Mouse (Mus musculus) CH12.LX (cell line): ENCODE measurements at regions not wholly inside any gene's neighbourhood (a gene's known extent, or its start where the extent isn't known, plus 50 kb on each side); places are given as distances from the start of the nearest gene placed in this dataset.

Experiments used
- DNase-seq: peaks from one replicate; pipeline ENCODE4 v3.0.0-alpha.2; 2013; ENCODE audit errors: extremely low read depth
- H3K27ac ChIP-seq: 2 replicates; pipeline ENCODE4 v1.5.1; 2012; ENCODE audit warnings: low read depth, mild to moderate bottlenecking, control low read depth, moderate library complexity; ENCODE audit not compliant: insufficient read depth
- H3K27me3 ChIP-seq: replicated peaks from 2 replicates; pipeline ENCODE3; 2012; ENCODE audit warnings: inconsistent platforms
- H3K36me3 ChIP-seq, 2 experiments: replicated peaks in 1 of 2; 2 replicates each; pipeline versions ENCODE3 to v1.6.1; 2012; ENCODE audit warnings: inconsistent platforms in 1 of 2, low read length in 1 of 2, mild to moderate bottlenecking in 1 of 2, mixed read lengths in 1 of 2, moderate library complexity in 1 of 2; ENCODE audit not compliant: control insufficient read depth in 1 of 2, insufficient read depth in 1 of 2
- H3K4me1 ChIP-seq, 2 experiments: 2 replicates each; pipeline ENCODE4 v1.6.1; 2012; ENCODE audit warnings: inconsistent platforms in 1 of 2, moderate library complexity in 1 of 2; ENCODE audit not compliant: insufficient read depth in 2 of 2, control insufficient read depth in 1 of 2
- H3K4me2 ChIP-seq: 2 replicates; pipeline ENCODE4 v1.6.1; 2012; ENCODE audit warnings: low read depth, mild to moderate bottlenecking, control low read depth; ENCODE audit not compliant: poor library complexity, insufficient read depth, severe bottlenecking
- H3K4me3 ChIP-seq, 3 experiments: fragments of 150-350 bp in 1 of 3; sonication (generic) in 1 of 3; replicated peaks in 1 of 3; 2 replicates each; pipeline versions ENCODE3 to v1.5.1; 2011 to 2012; ENCODE audit warnings: low read depth in 2 of 3, low read length in 2 of 3, mild to moderate bottlenecking in 2 of 3, moderate library complexity in 2 of 3, control low read depth in 1 of 3, improper control_type of control experiment in 1 of 3, inconsistent platforms in 1 of 3, mixed read lengths in 1 of 3; ENCODE audit not compliant: poor library complexity in 1 of 3
- H3K79me2 ChIP-seq: replicated peaks from 2 replicates; pipeline ENCODE4 v1.6.1; 2012; ENCODE audit warnings: mild to moderate bottlenecking, moderate library complexity; ENCODE audit not compliant: control insufficient read depth, poor library complexity, insufficient read depth, severe bottlenecking; ENCODE audit errors: extremely low read depth
- H3K9ac ChIP-seq: 2 replicates; pipeline ENCODE4 v1.6.1; 2012; ENCODE audit warnings: low read depth, mild to moderate bottlenecking, control low read depth, moderate library complexity; ENCODE audit not compliant: insufficient read depth
- H3K9me3 ChIP-seq: replicated peaks from 2 replicates; pipeline ENCODE3; 2012; ENCODE audit warnings: low read length, inconsistent platforms, mixed read lengths
- BHLHE40 ChIP-seq: IDR thresholded peaks from 2 replicates; pipeline ENCODE4 v1.6.1; 2011; ENCODE audit warnings: mild to moderate bottlenecking, low read depth, low read length, improper control_type of control experiment
- CHD1 ChIP-seq: IDR thresholded peaks from 2 replicates; pipeline ENCODE4 v1.6.1; 2012; ENCODE audit warnings: low read depth, low read length, improper control_type of control experiment, inconsistent platforms
- CHD2 ChIP-seq: IDR thresholded peaks from 2 replicates; pipeline ENCODE4 v1.6.1; 2011; ENCODE audit warnings: low read length, improper control_type of control experiment
- CTCF ChIP-seq, 2 experiments: IDR thresholded peaks in 1 of 2; conservative IDR thresholded peaks in 1 of 2; 2 replicates each; pipeline ENCODE4 v1.5.1; 2011 to 2012; ENCODE audit warnings: low read depth in 2 of 2, low read length in 2 of 2, improper control_type of control experiment in 1 of 2, inconsistent platforms in 1 of 2, mild to moderate bottlenecking in 1 of 2, moderate library complexity in 1 of 2
- E2F4 ChIP-seq: IDR thresholded peaks from 2 replicates; pipeline ENCODE4 v1.6.1; 2011; ENCODE audit warnings: low read depth, low read length, improper control_type of control experiment; ENCODE audit not compliant: insufficient replicate concordance
- ELF1 ChIP-seq: IDR thresholded peaks from 2 replicates; pipeline ENCODE4 v1.6.1; 2014; ENCODE audit warnings: low read depth, mild to moderate bottlenecking, inconsistent platforms, low read length, improper control_type of control experiment
- EP300 ChIP-seq: IDR thresholded peaks from 2 replicates; pipeline ENCODE4 v1.6.1; 2011; ENCODE audit warnings: low read length, improper control_type of control experiment
- GABPA ChIP-seq: IDR thresholded peaks from 2 replicates; pipeline ENCODE4 v1.6.1; 2012; ENCODE audit warnings: low read depth, low read length, improper control_type of control experiment, inconsistent platforms; ENCODE audit not compliant: insufficient replicate concordance
- HCFC1 ChIP-seq: IDR thresholded peaks from 2 replicates; pipeline ENCODE4 v1.6.1; 2012; ENCODE audit warnings: low read depth, mild to moderate bottlenecking, inconsistent platforms, low read length, improper control_type of control experiment
- IRF4 ChIP-seq: IDR thresholded peaks from 2 replicates; pipeline ENCODE4 v1.6.1; 2014; ENCODE audit warnings: low read depth, mild to moderate bottlenecking, inconsistent platforms, low read length, improper control_type of control experiment
- JUN ChIP-seq: IDR thresholded peaks from 2 replicates; pipeline ENCODE4 v1.6.1; 2011; ENCODE audit warnings: low read depth, mild to moderate bottlenecking, low read length, improper control_type of control experiment, moderate library complexity; ENCODE audit not compliant: insufficient read depth
- JUND ChIP-seq: conservative IDR thresholded peaks from 2 replicates; pipeline ENCODE4 v1.6.1; 2011; ENCODE audit warnings: low read depth, low read length, improper control_type of control experiment
- KAT2A ChIP-seq: IDR thresholded peaks from 2 replicates; pipeline ENCODE4 v1.6.1; 2012; ENCODE audit warnings: low read length, improper control_type of control experiment, inconsistent platforms; ENCODE audit not compliant: insufficient replicate concordance
- MAFK ChIP-seq: IDR thresholded peaks from 2 replicates; pipeline ENCODE4 v1.6.1; 2011; ENCODE audit warnings: low read length, improper control_type of control experiment; ENCODE audit not compliant: insufficient replicate concordance
- MAX ChIP-seq: IDR thresholded peaks from 2 replicates; pipeline ENCODE4 v1.6.1; 2011; ENCODE audit warnings: low read length, improper control_type of control experiment
- MAZ ChIP-seq: IDR thresholded peaks from 2 replicates; pipeline ENCODE4 v1.6.1; 2012; ENCODE audit warnings: low read depth, mild to moderate bottlenecking, inconsistent platforms, low read length, improper control_type of control experiment, moderate library complexity
- MEF2A ChIP-seq: IDR thresholded peaks from 2 replicates; pipeline ENCODE4 v1.6.1; 2014; ENCODE audit warnings: low read depth, mild to moderate bottlenecking, inconsistent platforms, low read length, improper control_type of control experiment, borderline replicate concordance
- MXI1 ChIP-seq: IDR thresholded peaks from 2 replicates; pipeline ENCODE4 v1.6.1; 2011; ENCODE audit warnings: mild to moderate bottlenecking, low read depth, low read length, improper control_type of control experiment
- MYC ChIP-seq: IDR thresholded peaks from 2 replicates; pipeline ENCODE4 v1.6.1; 2011; ENCODE audit warnings: low read depth, mild to moderate bottlenecking, improper control_type of control experiment, low read length
- NELFE ChIP-seq: IDR thresholded peaks from 2 replicates; pipeline ENCODE4 v1.6.1; 2011; ENCODE audit warnings: low read depth, low read length, improper control_type of control experiment
- POLR2A ChIP-seq: IDR thresholded peaks from 2 replicates; pipeline ENCODE4 v1.6.1; 2011; ENCODE audit warnings: low read depth, mild to moderate bottlenecking, improper control_type of control experiment, low read length
- POLR2AphosphoS2 ChIP-seq: IDR thresholded peaks from 2 replicates; pipeline ENCODE4 v1.6.1; 2011; ENCODE audit warnings: low read depth, low read length, improper control_type of control experiment
- RAD21 ChIP-seq: IDR thresholded peaks from 2 replicates; pipeline ENCODE4 v1.6.1; 2011; ENCODE audit warnings: low read depth, mild to moderate bottlenecking, low read length, improper control_type of control experiment, moderate library complexity
- RCOR1 ChIP-seq: conservative IDR thresholded peaks from 2 replicates; pipeline ENCODE4 v1.6.1; 2012; ENCODE audit warnings: low read depth, mild to moderate bottlenecking, inconsistent platforms, low read length, improper control_type of control experiment
- SIN3A ChIP-seq: IDR thresholded peaks from 2 replicates; pipeline ENCODE4 v1.6.1; 2012; ENCODE audit warnings: low read length, improper control_type of control experiment, inconsistent platforms
- SMC3 ChIP-seq: IDR thresholded peaks from 2 replicates; pipeline ENCODE4 v1.6.1; 2011; ENCODE audit warnings: low read depth, low read length, improper control_type of control experiment
- TCF12 ChIP-seq: IDR thresholded peaks from 2 replicates; pipeline ENCODE4 v1.6.1; 2014; ENCODE audit warnings: low read depth, mild to moderate bottlenecking, inconsistent platforms, low read length, improper control_type of control experiment
- UBTF ChIP-seq: IDR thresholded peaks from 2 replicates; pipeline ENCODE4 v1.6.1; 2012; ENCODE audit warnings: low read depth, mild to moderate bottlenecking, inconsistent platforms, low read length, improper control_type of control experiment, moderate library complexity
- USF1 ChIP-seq: IDR thresholded peaks from 2 replicates; pipeline ENCODE4 v1.6.1; 2014; ENCODE audit warnings: low read depth, mild to moderate bottlenecking, inconsistent platforms, low read length, improper control_type of control experiment
- ZKSCAN1 ChIP-seq: IDR thresholded peaks from 2 replicates; pipeline ENCODE4 v1.6.1; 2012; ENCODE audit warnings: low read depth, inconsistent platforms, low read length, improper control_type of control experiment, borderline replicate concordance
- ZMIZ1 ChIP-seq: IDR thresholded peaks from 2 replicates; pipeline ENCODE4 v1.6.1; 2012; ENCODE audit warnings: low read depth, mild to moderate bottlenecking, inconsistent platforms, low read length, improper control_type of control experiment
- ZNF384 ChIP-seq: IDR thresholded peaks from 2 replicates; pipeline ENCODE4 v1.6.1; 2012; ENCODE audit warnings: low read depth, low read length, improper control_type of control experiment, inconsistent platforms
- dilution Hi-C: fragments of 300-500 bp; cut with MboI; formaldehyde crosslinking; loops from 2 replicates; pipeline ENCODE4 v1.14.3; 2020; ENCODE audit warnings: low sequenced_read_pairs; ENCODE audit not compliant: extremely low pct_unique_long_range_greater_than_20kb, extremely low pct_ligation_motif_present
- in situ Hi-C: fragments of 300-500 bp; cut with MboI; formaldehyde crosslinking; loops from 3 replicates; pipeline ENCODE4 v1.14.3; 2019; ENCODE audit warnings: low sequenced_read_pairs, low pct_ligation_motif_present, low pct_unique_long_range_greater_than_20kb, mixed read lengths

DNA sequence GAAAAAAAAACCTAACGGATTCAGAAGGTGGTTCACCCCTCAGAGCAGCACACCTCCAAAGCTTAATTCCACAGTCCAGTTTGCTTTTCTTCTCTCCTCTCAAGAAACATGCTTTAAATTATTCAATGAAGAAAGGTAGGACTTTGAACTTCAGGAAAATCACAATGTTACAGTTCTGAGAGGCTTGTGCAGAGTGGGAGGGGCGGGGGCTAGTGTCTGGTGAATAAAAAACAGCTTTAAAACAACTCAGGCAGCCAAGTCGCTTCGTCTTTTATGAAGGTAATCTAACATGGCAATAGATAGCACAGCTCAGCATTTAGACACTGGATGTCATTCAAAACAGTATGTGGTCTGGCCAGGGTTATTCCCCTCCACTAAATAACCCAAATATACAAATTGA is 298.8 kb downstream of the Foxa2 start:
- DNase-seq: no peak
- dilution Hi-C loops (no loop called here), in situ Hi-C loops (no loop called here)
- Histone ChIP-seq H3K9me3 (no peaks in the 10 kb centered on the region), H3K9ac (no peak overlapping the region), H3K4me3 (no peak overlapping the region), H3K36me3 (no peaks in the 10 kb centered on the region), H3K4me2 (no peak overlapping the region), H3K79me2 (no peaks in the 10 kb centered on the region), H3K27ac (no peak overlapping the region), H3K4me1 (peaks cover 0 to 6% of the 10 kb centered on the region in 2 experiments; a peak in 2 of 4 replicates), H3K27me3 (no peaks in the 10 kb centered on the region)
- no peak for TF ChIP-seq ELF1
- TF ChIP-seq E2F4: no peak
- TF ChIP-seq ZMIZ1: no peak
- TF ChIP-seq USF1: no peak
- TF ChIP-seq CHD1: no peak
- TF ChIP-seq JUND: no peak
- no peak for TF ChIP-seq GABPA
- TF ChIP-seq MEF2A: no peak
- no peak for TF ChIP-seq ZNF384
- no peak for TF ChIP-seq MYC

DNA sequence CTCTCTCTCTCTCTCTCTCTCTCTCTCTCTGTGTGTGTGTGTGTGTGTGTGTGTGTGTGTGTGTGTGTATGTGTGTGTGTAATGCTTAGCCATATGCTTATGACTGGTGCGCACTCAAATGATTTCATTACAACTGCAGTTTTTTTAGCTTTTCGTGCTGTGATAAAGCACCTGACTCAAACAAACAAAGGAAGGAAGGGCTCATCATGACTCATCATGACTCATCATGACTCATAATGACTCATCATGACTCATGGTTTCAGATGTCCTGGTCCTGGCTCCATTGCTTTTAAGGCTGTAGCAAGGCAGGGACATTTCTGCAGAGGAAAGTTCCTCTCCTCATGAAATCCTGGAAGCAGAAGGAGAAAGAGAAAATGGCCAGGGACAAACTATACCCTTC is 302.9 kb downstream of the Foxa2 start:
- H3K4me2 ChIP-seq: no peak overlapping the region
- H3K27ac ChIP-seq: no peak overlapping the region
- H3K9ac ChIP-seq: no peak overlapping the region
- H3K27me3 ChIP-seq: no peaks in the 10 kb centered on the region
- dilution Hi-C loops: no loop called here
- peaks cover 3 to 6% of the 10 kb centered on the region in 2 experiments; a peak in 3 of 4 replicates for H3K4me1 ChIP-seq
- no peak overlapping the region for H3K4me3 ChIP-seq
- peak; percentile 85 for DNase-seq
- in situ Hi-C loops: no loop called here
- no peaks in the 10 kb centered on the region for H3K36me3 ChIP-seq
- no peaks in the 10 kb centered on the region for H3K79me2 ChIP-seq
- H3K9me3 ChIP-seq: no peaks in the 10 kb centered on the region
- TF ChIP-seq MAFK (peak; percentile 99), CTCF (conservative IDR thresholded peaks at IDR 0.05 in 1 of 2, IDR thresholded peaks at IDR 0.05 in 1 of 2; ENCODE audit: low read depth in 2 of 2, low read length in 2 of 2) (no peak), POLR2A (no peak), POLR2AphosphoS2 (no peak), GABPA (no peak), CHD1 (no peak), MYC (peak; percentile 45; the same call in 1 of the 2 replicates), CHD2 (peak; percentile 57; the same call in 1 of the 2 replicates), RAD21 (no peak), ZKSCAN1 (no peak), BHLHE40 (peak; percentile 90), ELF1 (0 out of 2 replicates have a peak, but pooled peaks have one; percentile 30), SIN3A (no peak), EP300 (peak; percentile 98), HCFC1 (no peak; the same call in 1 of the 2 replicates), JUN (peak; percentile 100), IRF4 (peak; percentile 96), NELFE (no peak), MAX (0 out of 2 replicates have a peak, but pooled peaks have one; percentile 23), MAZ (0 out of 2 replicates have a peak, but pooled peaks have one; percentile 48), RCOR1 (peak; percentile 86), MXI1 (no peak), E2F4 (no peak), UBTF (peak; percentile 87; the same call in 1 of the 2 replicates), MEF2A (peak; percentile 71), TCF12 (peak; percentile 48; the same call in 1 of the 2 replicates), SMC3 (no peak), KAT2A (no peak), ZNF384 (peak; percentile 82)
